Mouse (Mus musculus): ENCODE measurements around the gene Hs3st3b1. TPM values are rescaled to one million over a fixed set of nuclear protein-coding genes. Genes with fewer than 3 reads are reported as not detected.

Gene Hs3st3b1
- 40.4 TPM for polyA plus RNA-seq (2014; fragmentation: Illumina TruSeq; extraction: RNeasy Lipid Tissue Mini Kit (QIAGEN cat#74804); ENCODE audit: low read depth, low replicate concordance)

DNA sequence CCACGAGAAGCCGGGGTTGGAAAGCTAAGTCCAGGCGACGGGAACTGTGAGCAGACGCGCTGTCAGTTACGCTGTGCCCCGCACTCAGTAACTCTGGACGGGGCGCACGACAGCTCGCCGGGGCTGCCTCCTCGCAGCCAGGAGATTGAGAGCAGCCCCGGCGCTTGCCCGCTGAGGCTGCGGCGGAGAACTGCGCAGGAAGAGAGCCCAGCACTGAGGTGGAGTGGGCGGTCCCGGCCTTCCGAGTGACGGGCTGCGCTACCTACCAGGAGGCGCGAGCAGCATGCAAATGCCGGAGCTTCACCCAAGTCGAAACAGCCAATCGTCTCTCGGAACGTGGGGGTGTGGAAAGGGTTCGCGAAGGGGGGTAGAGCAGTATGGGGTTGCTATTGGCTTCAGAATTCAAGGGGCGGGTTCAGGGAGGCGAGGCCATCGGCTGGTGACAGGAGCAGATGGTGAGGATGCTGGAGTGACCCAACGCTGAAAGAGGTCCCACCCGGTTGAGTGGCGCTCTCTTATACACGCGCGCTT is at the start of gene Hs3st3b1:
Hs3st3b1 (minus strand) TSS at position 200 of the 531 bp plus-strand sequence.

Other genes with a start within 250 kb of the Hs3st3b1 start
- 1.1 TPM for gene Cox10, start 157.2 kb upstream of the Hs3st3b1 start, polyA plus RNA-seq (2014; fragmentation: Illumina TruSeq; extraction: RNeasy Lipid Tissue Mini Kit (QIAGEN cat#74804); ENCODE audit: low read depth, low replicate concordance)

Measured in liver, adult 10 weeks (tissue).